Mouse (Mus musculus) intestine, embryonic 14.5 days (tissue): ENCODE data around the gene Naaladl2. TPM values are rescaled to one million over a fixed set of nuclear protein-coding genes. Genes with fewer than 3 reads are reported as not detected.

ENCODE experiments used
- ATAC-seq: fragments of 200-750 bp; cut with Nextera tagmentation; replicated peaks from 2 replicates; pipeline ENCODE4 v1.8.0; 2017; ENCODE audit warnings: low read depth, moderate number of reproducible peaks, moderate TSS enrichment, moderate library complexity; ENCODE audit not compliant: low FRiP score, low TSS enrichment
- DNase-seq: peaks from one replicate; pipeline ENCODE4 v3.0.0-alpha.2; 2018; ENCODE audit warnings: low spot score
- H3K27ac ChIP-seq: fragments of 300-500 bp; sonication (generic); 2 replicates; pipeline ENCODE4 v1.5.1; 2014; ENCODE audit warnings: low read depth, mild to moderate bottlenecking, control low read depth
- H3K27me3 ChIP-seq: fragments of 300-500 bp; sonication (generic); replicated peaks from 2 replicates; pipeline ENCODE4 v1.6.1; 2014; ENCODE audit warnings: low read length, control low read depth; ENCODE audit not compliant: control insufficient read depth, insufficient read depth
- H3K36me3 ChIP-seq: fragments of 300-500 bp; sonication (generic); 2 replicates; pipeline ENCODE4 v1.6.1; 2014; ENCODE audit warnings: low read length, control low read depth; ENCODE audit not compliant: control insufficient read depth, insufficient read depth
- H3K4me1 ChIP-seq: fragments of 300-500 bp; sonication (generic); replicated peaks from 2 replicates; pipeline ENCODE4 v1.6.1; 2014; ENCODE audit warnings: low read length, control low read depth, mixed read lengths; ENCODE audit not compliant: control insufficient read depth, insufficient read depth
- H3K4me2 ChIP-seq: fragments of 300-500 bp; sonication (generic); 2 replicates; pipeline ENCODE4 v1.6.1; 2014; ENCODE audit warnings: low read length
- H3K4me3 ChIP-seq: fragments of 300-500 bp; sonication (generic); 2 replicates; pipeline ENCODE4 v1.5.1; 2014; ENCODE audit warnings: low read depth, low read length, control low read depth, mixed read lengths
- H3K9ac ChIP-seq: fragments of 300-500 bp; sonication (generic); 2 replicates; pipeline ENCODE4 v1.6.1; 2014; ENCODE audit warnings: mild to moderate bottlenecking, low read length
- H3K9me3 ChIP-seq: fragments of 300-500 bp; sonication (generic); 2 replicates; pipeline ENCODE4 v1.6.1; 2016; ENCODE audit warnings: low read length, control low read depth; ENCODE audit not compliant: control insufficient read depth
- WGBS: fragments of 180-500 bp; shearing (Covaris S2); extraction: QIAGEN DNeasy Blood & Tissue Kit; methylation state at CpG from one replicate; pipeline ENCODE4 v1.1.7; 2014; 5-methylcytosine and 5-hydroxymethylcytosine counted together
- polyA plus RNA-seq: library from polyadenylated mRNA; unstranded; fragments of >200 nt; fragmentation: Nextera tagmentation; extraction: Ambion mirVana; gene quantifications from 2 replicates; pipeline ENCODE4 v1.2.1, GENCODE M21; 2014

Naaladl2 gene
- polyA plus RNA-seq, 1 experiment from 2014 or later: 2.5 TPM

- Histone ChIP-seq H3K4me1 (no peaks in the 10 kb centered on the region), H3K36me3 (no peaks in the 10 kb centered on the region), H3K9me3 (no peaks in the 10 kb centered on the region), H3K4me3 (no peak overlapping the region), H3K27me3 (no peaks in the 10 kb centered on the region), H3K4me2 (no peak overlapping the region), H3K9ac (no peak overlapping the region), H3K27ac (no peak overlapping the region)
- 88% methylated on average over 4 of the region's 4 CpGs for WGBS
- DNase-seq: no peak
- ATAC-seq: no peak
Measured at GRCm38 (mm10) chr3:24705778-24706423, 438.2 kb downstream of the Naaladl2 start.

DNA sequence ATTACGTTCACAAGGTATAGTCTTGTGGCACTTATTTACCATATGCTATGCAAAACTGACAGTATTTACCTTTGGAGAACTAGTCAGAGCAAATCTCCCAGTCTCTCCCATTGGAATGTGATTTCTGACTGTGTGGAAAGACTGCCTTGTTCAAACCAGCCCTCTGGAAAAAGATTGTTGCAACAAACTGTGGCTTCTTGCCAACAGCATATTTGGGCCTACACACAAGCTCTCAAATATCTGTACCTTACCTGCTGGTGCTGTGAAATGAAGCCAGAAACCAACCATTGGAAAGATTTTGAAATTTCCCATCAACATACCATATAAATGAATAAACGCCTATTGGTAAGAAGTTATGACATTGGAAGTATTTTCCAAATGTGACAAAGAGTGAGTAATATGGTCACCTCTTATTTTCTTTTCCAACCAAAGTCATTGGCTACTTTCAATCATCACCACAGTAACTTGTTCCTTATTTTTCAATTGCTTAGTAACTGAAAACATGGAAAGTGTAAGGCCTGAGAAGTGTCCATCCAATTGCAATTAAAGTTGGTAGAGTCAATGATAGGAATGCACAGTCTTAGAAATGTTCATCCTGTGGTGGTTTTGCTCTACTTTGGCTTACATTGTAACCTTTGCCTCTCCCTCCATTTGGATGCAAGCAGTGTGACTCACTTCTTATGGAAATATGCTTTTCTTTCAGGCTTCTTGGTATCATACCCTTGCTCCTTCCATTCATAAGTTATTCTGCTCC, 453.7 kb downstream of the Naaladl2 start:
- H3K27me3 ChIP-seq: no peaks in the 10 kb centered on the region
- DNase-seq: no peak
- no peak for ATAC-seq
- no peak overlapping the region for H3K9ac ChIP-seq
- H3K4me2 ChIP-seq: no peak overlapping the region
- no peaks in the 10 kb centered on the region for H3K36me3 ChIP-seq
- H3K9me3 ChIP-seq: no peaks in the 10 kb centered on the region
- no peak overlapping the region for H3K27ac ChIP-seq
- 82% methylated on average over 2 of the region's 2 CpGs for WGBS
- H3K4me1 ChIP-seq: no peaks in the 10 kb centered on the region
- H3K4me3 ChIP-seq: no peak overlapping the region

DNA sequence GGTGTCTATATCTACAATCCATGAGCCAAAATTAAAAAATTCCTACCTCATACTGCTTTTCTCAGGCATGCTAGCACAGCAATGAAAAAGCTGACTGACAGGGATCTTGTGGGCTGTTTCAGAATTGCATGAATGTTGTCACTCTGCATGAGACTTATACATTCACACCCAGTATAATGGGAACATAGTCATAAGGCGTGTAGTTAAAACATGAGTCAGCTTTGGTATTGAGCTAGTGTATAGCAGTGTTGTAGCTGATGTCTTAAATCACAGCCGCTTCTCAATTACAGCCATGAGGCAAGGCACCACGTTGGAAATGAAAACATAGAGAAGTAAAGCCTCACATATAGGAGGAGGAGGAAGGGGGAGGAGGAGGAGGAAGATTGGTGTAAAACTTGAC, 473.6 kb downstream of the Naaladl2 start:
- Histone ChIP-seq H3K27ac (no peak overlapping the region), H3K9me3 (no peaks in the 10 kb centered on the region), H3K9ac (no peak overlapping the region), H3K4me1 (no peaks in the 10 kb centered on the region), H3K36me3 (no peaks in the 10 kb centered on the region), H3K4me2 (no peak overlapping the region), H3K4me3 (no peak overlapping the region), H3K27me3 (no peaks in the 10 kb centered on the region)
- ATAC-seq (no peak), DNase-seq (no peak)
- WGBS: 71% methylated on average over 3 of the region's 3 CpGs

DNA sequence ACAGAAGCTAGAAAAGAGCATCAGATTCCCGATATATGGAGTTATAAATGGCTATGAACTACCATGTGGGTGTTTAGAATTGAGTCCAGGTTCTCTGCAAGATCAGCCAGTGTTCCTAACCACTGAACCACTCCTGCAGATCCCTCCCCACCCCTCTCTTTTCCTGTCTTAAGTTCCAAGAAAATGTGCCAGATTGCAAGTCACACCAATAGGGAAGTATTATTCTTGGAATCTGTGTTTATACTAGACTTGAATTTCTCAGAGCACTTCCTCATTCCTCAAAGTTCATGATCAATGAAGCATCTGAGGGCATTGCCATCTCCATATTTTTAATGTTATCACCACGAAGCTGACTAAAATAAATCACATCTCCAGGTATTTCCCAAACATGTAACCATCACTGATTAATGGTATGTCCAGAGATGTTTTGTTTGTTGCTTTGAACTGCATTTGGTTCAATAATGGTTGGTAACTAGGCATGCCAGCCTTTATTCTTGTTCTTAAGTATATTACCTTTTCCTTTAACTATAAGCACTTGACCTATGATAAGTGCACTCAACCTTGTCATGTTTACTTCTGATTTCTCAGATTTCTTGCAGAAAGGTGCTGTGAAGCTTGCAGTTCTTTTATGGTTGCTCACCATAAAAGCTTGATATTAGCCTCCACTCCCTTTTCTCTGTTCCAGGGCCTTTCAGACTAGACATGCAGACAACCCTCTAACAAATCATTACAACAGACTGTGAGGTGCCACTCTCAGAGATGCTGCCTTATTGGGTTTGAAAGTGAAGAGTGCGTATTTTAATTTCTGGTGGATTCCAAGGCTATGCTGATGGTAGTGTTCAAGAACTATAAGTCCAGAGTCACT, 475.8 kb downstream of the Naaladl2 start:
- Histone ChIP-seq H3K4me1 (no peaks in the 10 kb centered on the region), H3K36me3 (no peaks in the 10 kb centered on the region), H3K9ac (no peak overlapping the region), H3K9me3 (no peaks in the 10 kb centered on the region), H3K4me3 (no peak overlapping the region), H3K27ac (no peak overlapping the region), H3K27me3 (no peaks in the 10 kb centered on the region), H3K4me2 (no peak overlapping the region)
- DNase-seq: no peak
- ATAC-seq: no peak
- WGBS: 82% methylated on average over 3 of the region's 3 CpGs

DNA sequence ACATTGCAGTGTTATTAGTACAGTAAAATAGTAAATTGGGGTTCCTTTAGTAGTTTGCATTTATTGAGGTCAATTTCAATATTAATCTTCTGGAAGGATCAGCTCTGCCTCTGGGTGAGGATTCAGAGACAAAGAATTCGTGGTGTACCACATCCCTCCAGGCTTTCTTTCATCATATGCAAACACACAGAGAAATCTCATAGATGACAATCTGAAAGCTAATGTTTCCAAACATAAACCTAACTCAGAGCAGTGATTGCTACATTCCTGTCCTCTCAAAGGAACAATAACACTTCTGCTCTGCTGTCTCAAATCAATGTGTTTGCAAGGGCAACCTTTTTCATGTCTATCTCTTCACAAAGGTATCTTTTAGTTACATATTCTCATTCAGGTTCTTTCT, 478.7 kb downstream of the Naaladl2 start:
- ATAC-seq (no peak), DNase-seq (no peak)
- Histone ChIP-seq H3K4me1 (no peaks in the 10 kb centered on the region), H3K9ac (no peak overlapping the region), H3K27ac (no peak overlapping the region), H3K4me2 (no peak overlapping the region), H3K27me3 (no peaks in the 10 kb centered on the region), H3K4me3 (no peak overlapping the region), H3K36me3 (no peaks in the 10 kb centered on the region), H3K9me3 (no peaks in the 10 kb centered on the region)
- 74% methylated on average over 1 of the region's 1 CpGs for WGBS

DNA sequence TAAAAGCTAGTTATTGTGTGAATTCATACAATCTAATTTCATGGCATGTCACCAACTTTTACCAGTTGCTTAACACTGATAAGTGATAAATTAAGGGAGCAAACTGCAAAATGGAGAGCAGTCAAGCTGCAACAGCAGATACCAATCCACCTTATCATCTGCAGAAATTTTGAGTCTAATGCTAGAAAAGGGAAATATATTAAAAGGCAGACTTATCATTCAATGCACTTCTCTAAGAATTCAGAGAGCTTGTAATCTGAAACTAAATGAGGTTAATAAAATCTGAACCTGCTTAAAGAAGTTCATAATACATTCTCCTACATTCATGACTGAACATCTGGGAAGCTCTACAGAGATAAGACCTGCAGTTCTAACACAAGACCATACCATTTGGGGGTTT, 480.3 kb downstream of the Naaladl2 start:
- Histone ChIP-seq H3K4me2 (no peak overlapping the region), H3K36me3 (no peaks in the 10 kb centered on the region), H3K4me1 (no peaks in the 10 kb centered on the region), H3K27me3 (no peaks in the 10 kb centered on the region), H3K9ac (no peak overlapping the region), H3K9me3 (no peaks in the 10 kb centered on the region), H3K27ac (no peak overlapping the region), H3K4me3 (no peak overlapping the region)
- ATAC-seq: no peak
- DNase-seq: no peak

- Histone ChIP-seq H3K27me3 (no peaks in the 10 kb centered on the region), H3K4me3 (no peak overlapping the region), H3K4me1 (0 out of 2 replicates have a peak, but pooled peaks cover 3% of the 10 kb centered on the region), H3K27ac (no peak overlapping the region), H3K9ac (no peak overlapping the region), H3K4me2 (no peak overlapping the region), H3K36me3 (no peaks in the 10 kb centered on the region), H3K9me3 (no peaks in the 10 kb centered on the region)
- WGBS: 27% methylated on average over 1 of the region's 1 CpGs
- DNase-seq (no peak), ATAC-seq (no peak)
Measured at GRCm38 (mm10) chr3:24630032-24630431, 514.0 kb downstream of the Naaladl2 start.

DNA sequence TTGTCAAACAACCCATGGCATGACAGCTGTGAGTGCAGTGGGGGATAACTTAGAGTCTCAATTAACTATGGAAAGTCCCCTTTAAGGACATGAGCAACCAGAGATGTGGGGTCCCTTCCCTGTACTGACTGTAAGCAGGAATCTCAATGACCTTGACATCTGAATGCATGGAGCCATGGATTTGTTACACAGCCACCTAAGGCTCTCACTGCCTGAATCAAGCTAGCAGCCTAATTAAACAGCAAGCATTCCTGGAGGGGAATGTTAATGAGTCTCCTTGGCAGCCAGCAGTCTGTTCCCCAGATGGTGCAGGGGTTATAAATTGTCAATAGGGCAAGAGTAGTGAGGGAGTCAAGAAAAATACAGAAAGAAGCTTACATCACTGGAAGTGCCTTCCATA, 538.6 kb downstream of the Naaladl2 start:
- H3K27ac ChIP-seq: no peak overlapping the region
- H3K9ac ChIP-seq: no peak overlapping the region
- no peaks in the 10 kb centered on the region for H3K36me3 ChIP-seq
- H3K4me1 ChIP-seq: no peaks in the 10 kb centered on the region
- H3K4me3 ChIP-seq: no peak overlapping the region
- H3K9me3 ChIP-seq: no peaks in the 10 kb centered on the region
- no peak for DNase-seq
- no peak for ATAC-seq
- H3K27me3 ChIP-seq: no peaks in the 10 kb centered on the region
- H3K4me2 ChIP-seq: no peak overlapping the region
